ENCODE assay signal across 10 mouse cellular contexts in the genomic region with DNA sequence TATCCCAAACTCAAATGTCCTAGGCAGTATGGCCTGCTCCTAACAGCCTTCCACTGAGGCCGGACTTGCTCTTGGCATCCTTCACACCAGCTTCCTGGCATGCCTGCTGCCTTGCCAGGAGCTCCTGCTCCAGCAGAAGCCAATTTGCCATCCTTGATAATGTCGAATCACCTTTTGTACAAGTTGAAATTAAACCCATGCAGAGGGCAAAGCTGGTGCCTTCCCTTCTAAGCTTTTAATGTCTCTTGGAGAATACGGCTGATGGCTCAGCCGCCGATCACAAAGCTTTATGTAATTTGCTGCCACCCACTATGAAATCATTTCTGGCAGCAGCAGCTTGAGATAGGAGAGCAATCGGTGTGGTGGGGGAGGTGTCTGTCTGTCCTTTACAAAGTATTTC. TPM values are rescaled to one million over a fixed set of nuclear protein-coding genes. Genes with fewer than 3 reads are reported as not detected.
DNase-seq lines count a peak whose midpoint lies in the region; ATAC-seq lines count a peak whose summit lies in the region.
"Had no signal": no experiment of that assay in that cellular context is flagged by ENCODE, and none has a peak within 500 bp of the region (broad histone marks: within the 10 kb centered on the region; RNA-seq: fewer than 3 reads in every experiment).

No protein-coding gene starts in this region.

- peak; percentile 59 for DNase-seq in cerebellum, adult 11-12 months
- DNase-seq in layer of hippocampus, adult 18-20 months (ENCODE audit: low spot score in 2 of 2) = peak; percentile 70 to 84
- no peak for DNase-seq in layer of hippocampus, adult 9-10 months (ENCODE audit: low spot score)
- DNase-seq in layer of hippocampus, postnatal 14 days (ENCODE audit: low spot score in 2 of 2) = peak; percentile 27 to 57
- DNase-seq in right cerebral cortex, postnatal 14 days = peak; percentile 22
- DNase-seq in ovary, postnatal 14 days (ENCODE audit: low spot score) = no peak
- DNase-seq: kidney, adult 9 months; lung, adult 2 months had no signal

- no peak for ATAC-seq in cerebellum, adult (ENCODE audit: insufficient number of reproducible peaks, low FRiP score, low TSS enrichment)
- ATAC-seq in erythroblast, adult 5-6 weeks (replicated peaks; ENCODE audit: low FRiP score, poor library complexity, severe bottlenecking) = no peak

RNA-seq across cellular contexts. Expression of a gene that starts 4.7 kb away (rescaled TPM):
- 10 to 100 TPM; 44.3 to 52.6 TPM for total RNA-seq in layer of hippocampus, adult 18-20 months (2021)
- total RNA-seq in layer of hippocampus, postnatal 14 days (2021) = 10 to 100 TPM; 54.8 to 56.1 TPM
- total RNA-seq in erythroblast, adult 5-6 weeks (2015; ENCODE audit: low replicate concordance) = 6.5 and 6.9 TPM in 2 replicates
- total RNA-seq in erythroblast, adult 5-6 weeks (2017; ENCODE audit: low replicate concordance) = 8.6 and 11.0 TPM in 2 replicates

RNA-seq across cellular contexts. Expression of a gene that starts 30.8 kb away (rescaled TPM):
- 100 to 1,000 TPM; 625 to 755 TPM for total RNA-seq in layer of hippocampus, adult 18-20 months (2021)
- total RNA-seq in layer of hippocampus, postnatal 14 days (2021) = 100 to 1,000 TPM; 472 to 625 TPM
- 59.6 and 67.9 TPM in 2 replicates for total RNA-seq in erythroblast, adult 5-6 weeks (2015; ENCODE audit: low replicate concordance)
- total RNA-seq in erythroblast, adult 5-6 weeks (2017; ENCODE audit: low replicate concordance) = 13.0 and 63.6 TPM in 2 replicates

RNA-seq across cellular contexts. Expression of a gene that starts 37.2 kb away (rescaled TPM):
- total RNA-seq in layer of hippocampus, adult 18-20 months (2021) = 100 to 1,000 TPM; 501 to 598 TPM
- 100 to 1,000 TPM; 467 to 654 TPM for total RNA-seq in layer of hippocampus, postnatal 14 days (2021)
- total RNA-seq in erythroblast, adult 5-6 weeks (2015; ENCODE audit: low replicate concordance) = 17.7 and 46.2 TPM in 2 replicates
- total RNA-seq in erythroblast, adult 5-6 weeks (2017; ENCODE audit: low replicate concordance) = 11.3 and 34.4 TPM in 2 replicates

RNA-seq across cellular contexts. Expression of a gene that starts 57.2 kb away (rescaled TPM):
- 1,000 to 10,000 TPM; 1,203 to 1,275 TPM for total RNA-seq in layer of hippocampus, adult 18-20 months (2021)
- total RNA-seq in layer of hippocampus, postnatal 14 days (2021) = 1,000 to 10,000 TPM; 1,034 to 1,120 TPM
- not detected in 2 replicates for total RNA-seq in erythroblast, adult 5-6 weeks (2015; ENCODE audit: low replicate concordance)
- total RNA-seq in erythroblast, adult 5-6 weeks (2017; ENCODE audit: low replicate concordance) = not detected in 2 replicates

Comparison
In these comparisons a context has a peak if more than half of its experiments do, and no peak if none do; other contexts are left out.
1. DNase-seq: peak in cerebellum, adult 11-12 months (single experiment), layer of hippocampus, adult 18-20 months (2 of 2), layer of hippocampus, postnatal 14 days (2 of 2) and right cerebral cortex, postnatal 14 days (single experiment); none in layer of hippocampus, adult 9-10 months (single experiment) and ovary, postnatal 14 days (single experiment).
2. RNA of a gene that starts 30.8 kb away (total RNA-seq): 625 to 755 TPM in layer of hippocampus, adult 18-20 months and 472 to 625 TPM in layer of hippocampus, postnatal 14 days; 13.0 to 67.9 TPM in erythroblast, adult 5-6 weeks; every median in the first group is over 4 times any median in the second.
3. RNA of a gene that starts 37.2 kb away (total RNA-seq): 467 to 654 TPM in layer of hippocampus, postnatal 14 days and 501 to 598 TPM in layer of hippocampus, adult 18-20 months; 11.3 to 46.2 TPM in erythroblast, adult 5-6 weeks; every median in the first group is over 4 times any median in the second.